Mouse (Mus musculus) left cerebral cortex, adult 11 months (tissue): ENCODE data around the gene S1pr1.
A peak's percentile ranks its signal among the peaks of the same experiment; 100 is the strongest.

Experiments used
- DNase-seq: peaks from one replicate; pipeline ENCODE4 v3.0.0; 2022; ENCODE audit warnings: low spot score

Gene S1pr1

DNA sequence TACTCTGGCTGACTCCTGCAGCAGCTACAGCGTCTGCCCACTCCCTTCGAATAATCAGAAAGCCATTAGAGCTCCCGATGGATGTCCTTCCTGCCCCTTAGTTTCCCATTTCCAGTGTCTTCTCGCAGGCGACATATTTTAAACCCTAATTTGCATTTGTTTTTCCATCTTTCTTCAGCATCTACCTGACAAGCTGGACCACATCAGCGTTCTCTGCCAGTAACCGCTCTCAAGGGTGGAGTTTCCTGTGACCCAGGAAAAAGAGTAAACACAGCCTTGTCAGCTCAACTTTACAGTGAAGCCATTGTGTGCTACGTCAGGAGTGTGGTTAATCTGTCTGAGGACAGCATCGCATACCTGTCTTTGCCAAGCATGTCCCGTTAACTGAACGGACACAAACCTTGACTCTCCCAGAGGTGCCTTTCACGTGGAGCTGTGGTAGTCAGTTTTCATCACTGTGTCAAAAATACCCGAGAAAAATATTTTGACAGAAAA is 41.2 kb downstream of the S1pr1 start:
- no peak for DNase-seq

DNA sequence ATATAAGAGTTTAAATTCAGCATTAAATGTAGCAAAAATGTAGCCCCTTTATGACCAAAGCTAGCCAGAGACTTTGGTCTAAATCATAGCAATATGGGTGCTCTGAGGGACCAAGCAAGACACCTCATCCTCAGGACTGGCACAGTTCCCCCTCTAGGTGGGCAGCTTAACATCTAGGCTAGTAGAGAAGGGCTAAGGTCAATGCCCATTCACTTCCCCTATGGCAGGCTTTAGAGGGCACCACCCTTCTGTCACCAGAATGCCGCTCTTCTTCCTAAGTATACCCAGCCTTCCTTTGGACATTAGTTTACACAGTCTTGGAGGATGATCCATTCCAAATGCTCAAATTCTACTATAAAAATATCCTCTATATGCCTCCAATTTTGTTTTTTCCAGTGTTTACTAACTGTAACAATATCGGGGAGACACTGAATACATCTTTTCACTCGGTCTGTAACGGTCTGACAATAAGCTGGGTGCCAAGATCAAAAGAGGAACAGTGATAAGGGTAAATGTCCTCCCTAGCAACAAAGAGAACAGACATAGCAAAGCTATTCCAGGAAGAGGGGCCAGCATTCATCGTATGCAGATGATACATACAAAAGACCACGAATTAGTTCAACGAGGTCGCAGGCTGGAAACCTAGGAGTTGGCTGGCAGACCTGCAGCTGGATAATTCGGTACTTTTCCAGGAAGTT is 41.8 kb downstream of the S1pr1 start:
- DNase-seq: no peak

DNA sequence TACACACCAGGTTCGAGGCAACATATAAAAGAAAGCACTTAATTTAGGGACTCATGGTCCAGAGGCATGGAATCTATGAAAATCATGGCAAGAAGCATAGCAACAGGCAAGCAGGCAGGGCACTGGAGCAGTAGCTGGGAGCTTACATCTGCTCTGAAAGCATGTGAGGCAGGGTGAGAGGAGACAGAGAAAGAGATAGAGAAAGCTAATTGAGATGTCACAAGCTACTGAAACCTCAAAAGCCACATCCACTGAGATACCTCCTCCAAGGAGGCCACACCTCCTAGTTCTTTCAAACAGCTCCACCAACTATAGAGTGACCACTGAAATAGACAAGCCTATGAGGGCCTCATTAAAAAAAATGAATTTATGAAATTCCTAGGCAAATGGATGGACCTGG is 45.6 kb downstream of the S1pr1 start:
- no peak for DNase-seq

DNA sequence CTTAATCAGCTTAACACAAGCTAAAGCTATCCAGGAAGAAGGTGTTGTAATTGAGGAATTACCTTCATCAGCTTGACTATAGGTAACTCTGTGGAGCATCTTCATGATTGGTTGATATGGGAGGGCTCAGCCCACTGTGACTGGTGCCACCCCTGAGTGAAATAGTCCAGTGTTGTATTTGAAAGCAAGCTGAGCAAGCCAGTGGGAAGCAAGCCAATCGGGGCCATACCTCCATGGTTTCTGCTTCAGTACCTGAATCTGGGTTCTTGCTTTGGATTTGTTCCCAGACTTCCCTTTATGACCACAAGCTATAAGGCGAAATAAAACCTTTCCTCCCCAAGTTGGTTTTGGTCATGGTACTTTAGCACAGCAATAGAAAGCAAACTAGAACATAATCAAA is 47.7 kb downstream of the S1pr1 start:
- DNase-seq: no peak

DNA sequence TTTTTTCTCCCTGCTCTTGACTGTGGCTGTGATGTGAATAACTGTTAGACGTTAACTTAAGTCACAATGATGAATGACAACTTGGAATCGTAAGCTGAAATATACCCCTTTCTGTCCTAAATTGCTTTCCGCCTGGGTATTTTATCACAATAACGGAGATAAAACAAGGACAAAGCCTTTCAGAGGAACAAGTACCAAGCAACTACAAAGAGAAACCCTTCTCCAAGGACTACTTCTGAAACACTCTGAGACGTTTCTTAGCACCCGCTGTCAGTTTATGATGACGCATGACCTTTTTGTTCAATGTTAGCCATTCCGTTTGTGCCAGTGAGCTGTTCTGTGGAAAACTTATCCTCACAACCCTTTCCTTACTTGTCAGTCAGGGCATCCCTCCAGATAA is 48.3 kb downstream of the S1pr1 start:
- DNase-seq: no peak

DNA sequence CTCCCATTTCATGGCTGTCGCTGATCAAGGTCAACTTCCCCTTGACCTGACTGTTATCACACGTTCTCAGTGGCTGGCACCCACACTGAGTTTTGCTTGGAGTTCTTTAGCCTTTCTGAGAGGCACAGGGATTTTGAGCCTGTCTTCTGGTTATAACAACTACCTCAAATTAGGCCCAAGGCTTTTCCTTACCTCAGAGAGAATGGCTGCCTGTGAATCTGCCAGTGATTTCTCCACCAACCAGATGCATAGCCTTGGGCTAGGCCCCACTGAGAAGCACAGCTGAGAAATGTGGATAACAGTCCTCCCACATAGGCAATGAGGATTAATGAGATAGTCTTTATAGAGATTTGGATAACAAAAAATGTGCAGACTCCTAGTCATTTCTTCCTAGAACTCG is 50.4 kb downstream of the S1pr1 start:
- DNase-seq: no peak

DNA sequence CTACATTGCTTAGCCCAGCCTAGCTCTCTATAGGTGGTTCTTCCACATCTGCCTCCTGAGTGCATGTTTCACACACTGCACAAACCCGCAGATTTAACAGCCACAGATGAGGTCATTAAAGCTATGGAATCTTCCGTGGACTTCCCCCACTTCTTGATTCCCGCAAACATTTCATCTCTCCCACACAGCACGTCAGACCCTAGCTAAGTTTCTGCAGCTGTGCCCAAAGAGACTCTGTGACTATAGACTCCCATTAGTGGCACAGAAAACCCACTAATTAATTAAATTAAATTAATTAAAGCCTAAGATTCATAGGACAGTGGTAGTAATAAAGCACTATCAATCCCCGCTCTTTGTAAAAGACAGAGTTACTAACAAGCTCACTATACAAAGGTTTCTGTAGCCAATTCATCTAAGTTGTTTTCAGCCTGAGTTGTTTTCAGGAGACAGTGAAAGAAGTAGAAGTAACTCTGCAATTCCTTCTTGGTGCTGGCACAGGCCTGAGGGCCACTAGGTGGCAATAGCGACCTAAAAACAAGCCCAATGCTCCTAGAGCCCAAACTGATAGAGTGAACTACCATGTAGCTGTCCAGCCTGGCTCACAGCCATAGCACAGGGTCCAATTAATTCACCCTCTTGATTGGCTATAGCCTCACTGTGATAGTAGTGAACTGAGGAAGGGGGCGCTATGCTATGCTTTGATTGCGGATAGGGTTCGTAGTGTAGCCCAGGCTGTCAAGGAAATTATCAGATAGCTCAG is 54.0 kb downstream of the S1pr1 start:
- peak; percentile 55 for DNase-seq
